Mouse (Mus musculus) heart, adult 2 months (tissue): ENCODE results near the gene Arl3.

Source experiments
- CTCF ChIP-seq: fragments of 200-600 bp; IDR thresholded peaks from 2 replicates; pipeline ENCODE4 v1.8.1; 2022; ENCODE audit warnings: antibody characterized with exemption, mild to moderate bottlenecking, moderate library complexity
- EP300 ChIP-seq: fragments of 200-500 bp; IDR thresholded peaks from 2 replicates; pipeline ENCODE4 v1.6.1; 2011; ENCODE audit warnings: low read depth, low read length, control low read depth; ENCODE audit not compliant: insufficient read depth

DNA sequence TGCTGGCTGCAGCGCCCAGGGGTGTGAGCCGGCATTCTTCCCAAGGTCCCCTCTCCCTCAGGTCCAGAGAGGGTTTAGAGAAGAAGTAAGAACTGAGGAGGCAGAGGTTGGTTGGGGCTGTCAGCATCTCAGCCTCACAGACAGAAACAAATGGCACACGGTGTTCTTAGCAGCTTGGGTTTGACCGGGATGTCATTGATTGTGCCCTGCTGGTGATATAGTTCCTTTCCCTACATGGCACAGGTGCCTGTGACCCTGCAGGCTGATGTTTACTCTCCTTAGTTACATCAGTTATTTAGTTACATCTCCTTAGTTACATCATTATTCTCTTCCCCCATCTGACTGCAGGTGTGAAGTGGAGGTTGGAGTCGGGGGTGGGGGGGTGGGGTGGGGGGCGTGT is 18.6 kb upstream of the Arl3 start:
- TF ChIP-seq CTCF (no peak), EP300 (no peak)
